Mouse (Mus musculus): ENCODE measurements around the gene Tbc1d1. TPM values are rescaled to one million over a fixed set of nuclear protein-coding genes. Genes with fewer than 3 reads are reported as not detected.
"Not testable (repeated sequence)": the region's sequence is repeated elsewhere in the genome, so short reads cannot be mapped to it uniquely, and the experiment has no call there.

The Tbc1d1 gene
- total RNA-seq, 2 experiments from 2014 or later, result 16.2 to 20.2 TPM

DNA sequence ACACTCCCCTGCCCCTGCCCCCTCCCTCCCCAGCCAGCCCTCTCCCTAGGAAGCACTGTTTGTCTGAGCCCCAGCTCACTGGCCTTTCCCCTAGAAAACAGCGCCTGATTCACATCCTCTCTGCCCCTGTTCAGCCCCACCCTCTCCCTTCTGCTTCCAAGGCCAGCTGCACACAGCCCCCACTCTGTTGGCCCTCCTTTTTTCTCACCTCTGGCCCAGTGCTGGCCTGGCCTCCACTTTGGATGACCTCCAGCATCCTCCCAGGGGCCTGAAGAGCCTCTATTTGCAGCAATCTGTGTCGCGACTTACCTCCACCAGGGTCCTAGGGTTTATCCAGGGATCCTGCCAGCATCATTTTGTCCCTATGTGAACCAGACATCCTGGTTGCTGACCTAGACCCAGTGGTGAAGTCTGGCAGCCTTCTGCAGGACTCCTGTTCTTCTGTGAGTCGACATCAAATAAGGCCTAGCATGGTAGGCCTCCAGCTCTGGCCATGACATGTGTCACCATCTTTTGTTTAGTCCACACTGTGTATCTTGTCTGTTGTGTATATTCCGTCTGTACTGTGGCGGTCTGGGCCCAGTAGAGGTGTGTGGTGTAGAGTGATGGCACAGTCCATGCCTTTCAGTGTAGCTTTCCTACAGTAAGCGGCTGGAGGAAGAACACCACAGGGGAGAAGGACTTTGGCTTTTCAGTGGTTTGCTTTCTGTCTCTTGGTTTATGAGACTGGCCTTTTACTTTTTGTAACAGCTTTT is 170.5 kb downstream of the Tbc1d1 start:
- DNase-seq (ENCODE audit: low spot score in 2 of 2), result no peak
- intact Hi-C loops (cut with DNase I), result no loop called here

DNA sequence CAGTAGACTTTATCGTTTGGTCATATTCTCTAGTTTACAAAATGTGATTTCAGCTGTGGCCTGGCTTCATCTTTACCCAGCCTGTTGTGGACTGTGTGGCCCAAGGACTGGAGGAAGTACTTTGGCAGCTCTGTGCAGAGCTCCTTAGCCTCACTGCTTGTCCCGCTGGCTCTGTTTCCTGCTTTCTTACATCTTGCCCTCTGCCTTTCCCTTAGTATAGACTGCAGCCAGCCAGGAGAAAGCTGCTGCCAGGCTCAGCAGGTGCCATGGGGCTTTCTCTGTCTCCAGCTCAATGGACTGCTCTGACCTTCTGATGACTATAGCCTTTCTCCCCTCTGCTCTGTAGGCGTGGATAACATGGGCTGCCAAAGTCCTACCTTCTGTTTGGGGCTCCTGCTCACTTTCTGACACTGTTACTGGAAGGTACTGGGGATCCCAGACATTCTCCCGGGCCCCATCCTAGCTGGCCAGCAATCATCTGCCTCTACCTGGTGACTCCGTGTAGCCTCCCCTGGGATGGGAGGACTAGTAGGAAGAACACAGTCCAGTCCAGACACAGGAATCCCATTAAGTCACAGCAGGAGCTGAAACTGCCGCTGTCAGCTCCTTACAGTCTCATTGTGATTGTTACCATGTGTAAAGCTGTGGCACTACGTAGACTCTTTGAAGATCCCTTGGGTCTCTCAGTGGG is 171.3 kb downstream of the Tbc1d1 start:
- no peak for DNase-seq (ENCODE audit: low spot score in 2 of 2)
- intact Hi-C loops (cut with DNase I), result no loop called here

DNA sequence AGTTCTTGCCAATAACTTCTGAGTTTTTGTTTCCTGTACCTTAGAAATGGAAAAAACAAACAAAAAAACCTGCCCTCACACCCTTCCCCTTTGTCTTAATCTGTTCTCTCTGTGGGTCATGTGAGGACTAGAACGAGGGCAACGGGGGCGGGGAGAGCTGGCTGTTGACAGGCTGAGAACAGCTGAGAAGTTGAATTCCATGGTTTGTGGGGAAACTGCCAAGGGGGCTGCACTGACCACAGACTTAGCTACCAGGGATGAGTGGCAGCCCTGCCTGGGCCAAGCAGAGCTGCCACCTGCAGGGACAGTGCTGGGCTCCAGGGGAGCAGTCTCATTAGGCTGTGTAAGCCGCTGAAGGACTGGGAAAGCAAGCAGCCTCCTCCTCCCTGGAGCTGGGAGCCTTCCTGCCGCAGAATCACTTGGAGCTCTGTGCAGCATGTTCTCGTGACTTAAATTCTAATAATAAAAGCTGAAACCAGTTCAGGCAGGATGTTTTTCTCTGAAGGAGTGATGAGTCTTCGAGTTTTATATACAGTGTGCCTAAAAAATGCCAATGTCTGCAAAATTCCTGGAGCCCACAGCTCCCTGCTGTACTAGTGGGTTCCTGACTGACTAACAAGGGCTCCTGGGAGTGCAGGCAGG is 180.8 kb downstream of the Tbc1d1 start:
- intact Hi-C loops (cut with DNase I), result loop anchor here (2.0 kb wide), 1 partner anchor 28 kb away; no protein-coding TSS in a partner anchor

DNA sequence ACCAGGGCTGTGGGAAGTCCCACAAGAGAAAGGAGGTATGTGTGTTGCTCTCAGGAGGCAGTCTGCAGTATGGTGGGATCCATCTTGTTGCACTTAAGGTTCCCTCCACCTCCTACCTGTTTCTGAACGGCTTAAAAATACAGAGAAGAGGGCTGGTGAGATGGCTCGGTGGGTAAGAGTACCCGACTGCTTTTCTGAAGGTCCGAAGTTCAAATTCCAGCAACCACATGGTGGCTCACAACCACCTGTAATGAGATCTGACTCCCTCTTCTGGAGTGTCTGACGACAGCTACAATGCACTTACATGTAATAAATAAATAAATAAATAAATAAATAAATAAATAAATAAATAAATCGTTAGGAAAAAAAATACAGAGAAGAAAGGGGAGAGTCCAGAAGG is 182.7 kb downstream of the Tbc1d1 start:
- DNase-seq (ENCODE audit: low spot score in 2 of 2); intact Hi-C loops (cut with DNase I): not testable (repeated sequence)

More for the DNA sequence above, 180.8 kb downstream of the Tbc1d1 start:
- peak; percentile 77 to 93 for DNase-seq (ENCODE audit: low spot score in 2 of 2)

DNA sequence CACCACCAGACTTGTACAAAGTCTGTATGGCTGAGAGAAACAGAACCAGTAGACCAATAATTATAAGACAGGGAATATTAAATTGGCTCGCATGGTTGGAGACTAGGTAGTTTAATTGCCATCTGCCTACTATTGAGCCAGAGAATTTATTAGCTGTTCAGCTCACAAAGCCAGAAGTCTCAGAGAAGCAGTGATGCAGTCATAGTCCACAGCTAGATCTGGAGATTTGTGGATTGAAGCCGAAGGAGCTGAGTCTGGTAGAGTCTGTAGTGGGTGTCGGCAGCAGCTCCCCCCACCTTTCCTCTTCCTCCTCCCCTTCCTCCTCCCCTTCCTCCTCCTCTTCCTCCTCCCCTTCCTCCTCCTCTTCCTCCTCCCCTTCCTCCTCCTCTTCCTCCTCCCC is 184.3 kb downstream of the Tbc1d1 start:
- DNase-seq (ENCODE audit: low spot score in 2 of 2), result no peak
- intact Hi-C loops (cut with DNase I), result no loop called here

DNA sequence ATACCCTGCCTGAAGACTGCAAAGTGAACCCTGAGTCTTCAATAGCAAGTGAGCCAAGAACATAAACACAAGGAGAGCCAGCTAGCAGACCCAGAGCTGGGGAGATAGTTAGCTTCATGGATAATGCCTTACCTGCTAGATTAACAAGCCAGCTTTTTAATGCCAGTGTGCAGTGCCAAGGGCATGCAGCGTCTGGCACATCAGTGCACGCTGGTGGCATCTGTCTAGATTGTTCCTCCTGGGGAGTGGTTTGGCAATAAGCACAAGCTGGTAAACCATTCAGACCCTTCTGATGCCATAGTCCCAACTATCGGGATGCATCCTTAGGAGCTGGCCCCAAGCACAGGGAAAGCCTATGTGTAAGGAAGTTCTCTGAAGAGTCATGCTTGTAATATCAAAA is 185.6 kb downstream of the Tbc1d1 start:
- intact Hi-C loops (cut with DNase I), result no loop called here
- DNase-seq (ENCODE audit: low spot score in 2 of 2), result no peak

DNA sequence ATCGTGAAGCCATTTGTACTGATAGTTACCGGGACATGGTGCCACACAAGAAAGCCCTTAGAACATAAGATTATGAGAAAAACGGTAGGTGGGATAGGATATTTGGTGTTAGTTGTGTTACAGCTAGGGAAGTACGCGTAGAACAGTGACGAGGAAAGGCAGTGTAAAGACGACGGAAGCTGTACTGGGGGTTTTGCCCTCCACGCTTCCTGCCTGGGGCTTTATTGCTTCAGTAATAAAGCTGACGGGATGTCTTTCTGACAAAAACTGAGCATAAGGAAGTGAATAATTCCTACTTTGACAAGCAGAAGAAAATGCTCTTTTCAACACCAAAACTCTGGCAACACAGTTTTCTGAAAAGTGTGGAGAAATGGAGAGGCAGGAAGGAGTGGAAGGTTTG is 186.0 kb downstream of the Tbc1d1 start:
- intact Hi-C loops (cut with DNase I), result no loop called here
- DNase-seq (ENCODE audit: low spot score in 2 of 2), result no peak

DNA sequence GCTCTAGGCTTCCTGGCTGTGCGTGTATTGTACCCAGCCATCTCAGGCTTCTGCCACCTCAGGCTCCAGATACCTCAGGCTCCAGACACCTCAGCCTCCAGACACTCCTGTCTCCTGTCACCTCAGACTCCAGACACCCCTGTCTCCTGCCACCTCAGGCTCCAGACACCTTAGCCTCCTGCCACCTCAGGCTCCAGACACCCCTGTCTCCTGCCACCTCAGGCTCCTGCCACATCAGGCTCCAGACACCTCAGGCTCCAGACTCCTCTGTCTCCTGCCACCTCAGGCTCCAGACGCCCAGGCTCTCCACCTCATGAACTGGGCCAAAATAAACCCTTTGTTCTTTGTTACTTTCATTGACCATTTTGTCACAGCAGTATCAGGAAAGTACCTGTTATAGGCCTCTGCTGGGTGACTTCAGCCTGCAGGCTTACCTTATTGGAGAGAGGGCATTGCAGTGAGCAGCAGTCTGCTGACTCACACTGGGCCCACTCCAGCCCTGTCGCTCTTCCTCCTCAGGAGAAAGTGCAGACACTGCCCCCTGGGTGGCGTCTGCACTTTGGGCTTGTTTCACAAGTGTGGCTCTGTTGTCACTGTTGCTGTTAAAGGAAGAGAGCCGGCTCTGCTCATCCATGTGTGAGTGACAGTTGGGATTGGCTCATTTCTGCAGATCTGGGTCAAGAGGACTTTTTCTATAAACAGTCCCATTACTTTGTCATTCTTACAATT is 188.0 kb downstream of the Tbc1d1 start:
- no peak for DNase-seq (ENCODE audit: low spot score in 2 of 2)
- intact Hi-C loops (cut with DNase I), result no loop called here

DNA sequence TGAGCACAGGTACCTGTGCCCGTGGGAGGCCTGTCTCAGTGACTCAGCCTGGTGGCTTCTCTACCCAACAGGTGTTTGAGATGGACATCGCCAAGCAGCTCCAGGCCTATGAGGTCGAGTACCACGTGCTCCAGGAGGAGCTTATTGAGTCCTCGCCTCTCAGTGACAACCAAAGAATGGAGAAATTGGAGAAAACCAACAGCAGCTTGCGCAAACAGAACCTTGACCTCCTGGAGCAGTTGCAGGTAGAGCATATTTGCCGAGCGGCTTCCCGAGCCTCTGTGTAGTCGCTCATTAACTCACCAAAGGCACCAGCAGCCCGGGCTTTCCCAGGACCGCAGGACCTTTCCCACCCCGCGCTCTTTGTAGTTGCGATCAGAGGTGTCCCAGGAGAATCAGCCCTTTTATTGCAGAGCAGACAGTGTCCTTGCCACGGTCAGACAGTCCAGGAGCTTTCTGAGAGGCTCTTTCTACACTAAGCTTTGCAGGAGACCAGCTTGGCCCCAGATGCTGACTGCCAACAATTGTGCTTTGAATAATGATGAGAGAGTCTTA is 189.2 kb downstream of the Tbc1d1 start:
- intact Hi-C loops (cut with DNase I), result no loop called here
- no peak for DNase-seq (ENCODE audit: low spot score in 2 of 2)

DNA sequence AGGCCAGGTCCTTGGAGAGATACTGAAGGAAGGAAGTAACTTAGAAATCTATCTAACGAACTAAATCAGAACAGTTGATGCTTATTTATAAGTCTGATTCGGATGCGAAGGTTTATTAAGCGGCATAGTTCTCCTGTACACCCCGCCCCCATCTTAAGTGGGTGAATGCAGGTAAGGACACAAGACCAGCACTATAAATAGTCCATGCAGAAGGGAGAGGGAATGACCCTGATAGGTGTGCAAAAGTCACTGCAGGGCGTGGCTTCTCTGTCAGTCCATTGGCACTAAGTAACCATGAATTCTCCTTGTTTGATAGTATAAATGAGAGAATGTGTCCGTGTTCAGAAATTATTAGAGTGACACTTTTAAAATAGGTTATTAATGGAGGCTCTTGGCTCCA is 189.7 kb downstream of the Tbc1d1 start:
- no peak for DNase-seq (ENCODE audit: low spot score in 2 of 2)
- intact Hi-C loops (cut with DNase I), result no loop called here

DNA sequence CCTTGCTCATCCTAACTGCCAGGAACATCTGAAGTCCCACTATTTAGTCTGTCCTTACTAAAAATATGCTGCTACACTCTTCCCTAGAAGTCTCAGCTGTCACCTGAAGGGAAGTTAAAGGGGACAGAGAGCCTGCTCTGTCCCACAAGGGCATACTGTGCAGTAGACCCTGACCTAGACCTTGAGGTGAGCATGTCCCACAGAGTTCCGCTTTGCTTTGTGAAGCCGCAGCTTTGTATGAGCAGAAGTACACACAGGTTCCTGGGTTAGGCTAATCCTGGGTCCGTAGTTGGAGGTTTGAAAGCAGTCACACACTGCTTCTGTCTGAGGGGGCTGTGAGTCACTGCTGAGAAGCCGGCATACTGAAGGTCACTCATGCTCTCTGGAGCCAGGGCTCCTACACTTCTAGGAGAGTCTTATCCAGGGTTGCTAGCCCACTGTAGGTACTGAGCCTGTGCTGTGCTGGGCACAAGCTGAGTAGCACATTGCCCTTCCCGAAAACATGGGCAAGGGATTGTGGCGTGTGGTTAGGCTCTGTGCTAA is 190.3 kb downstream of the Tbc1d1 start:
- no peak for DNase-seq (ENCODE audit: low spot score in 2 of 2)
- intact Hi-C loops (cut with DNase I), result no loop called here

DNA sequence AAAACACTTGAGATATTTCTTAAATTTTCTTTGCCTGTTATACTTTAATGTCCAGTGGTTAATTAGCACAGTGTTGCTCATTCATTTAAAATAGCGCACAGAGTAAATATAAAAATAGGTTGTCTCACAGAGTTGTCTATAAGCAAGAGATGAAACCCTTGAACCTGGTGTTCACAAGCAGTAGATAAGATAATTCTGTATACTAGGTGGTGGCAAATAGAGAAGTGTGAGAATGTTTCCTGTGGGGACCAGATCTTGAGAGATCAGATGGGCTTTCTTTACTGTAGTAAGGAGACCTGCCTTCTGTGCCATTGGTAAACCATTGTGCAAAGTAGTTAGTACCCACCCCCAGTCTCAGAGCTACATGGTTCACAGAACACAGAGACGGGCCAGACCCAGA is 192.1 kb downstream of the Tbc1d1 start:
- intact Hi-C loops (cut with DNase I), result no loop called here
- no peak for DNase-seq (ENCODE audit: low spot score in 2 of 2)

DNA sequence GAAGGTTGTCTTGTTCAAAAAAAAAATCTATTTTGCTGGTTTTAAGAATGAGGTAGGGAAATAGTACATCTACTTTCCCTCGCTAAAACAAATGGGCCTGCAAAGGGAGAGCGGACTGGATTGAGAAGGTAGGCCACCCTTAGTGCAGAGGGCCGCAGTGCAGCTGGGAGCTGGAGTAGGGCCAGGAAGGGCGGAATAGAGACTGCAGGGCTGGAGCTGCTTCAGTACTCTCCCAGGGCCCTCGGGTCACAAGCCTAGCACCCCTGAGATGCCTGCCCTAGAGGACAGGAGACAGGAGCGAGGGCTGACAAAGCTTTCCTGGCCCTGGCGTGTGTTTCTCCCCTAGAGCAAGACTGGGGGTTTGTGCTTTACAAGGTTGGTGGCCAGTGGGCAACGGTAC is 192.7 kb downstream of the Tbc1d1 start:
- intact Hi-C loops (cut with DNase I), result no loop called here
- DNase-seq (ENCODE audit: low spot score in 2 of 2), result no peak

DNA sequence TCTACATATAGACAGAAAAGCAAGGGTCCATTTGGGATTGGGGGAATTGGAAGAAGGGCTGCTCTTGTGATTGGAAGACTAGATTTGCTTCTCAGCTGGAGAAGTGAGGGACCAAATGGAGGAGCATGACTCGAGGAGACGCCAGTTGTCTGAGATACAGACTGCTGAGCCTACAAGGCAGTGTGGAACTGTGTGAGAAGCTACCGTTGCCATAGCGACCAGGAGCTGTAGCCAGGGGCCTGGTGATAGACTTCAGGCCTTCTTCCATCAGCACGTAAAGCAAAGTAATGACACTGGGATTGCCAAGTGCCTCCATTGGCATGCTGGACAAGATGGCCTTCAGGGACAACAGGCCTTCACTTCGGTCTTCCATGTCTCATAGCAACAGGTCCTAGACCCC is 195.9 kb downstream of the Tbc1d1 start:
- DNase-seq (ENCODE audit: low spot score in 2 of 2), result no peak
- intact Hi-C loops (cut with DNase I), result no loop called here

DNA sequence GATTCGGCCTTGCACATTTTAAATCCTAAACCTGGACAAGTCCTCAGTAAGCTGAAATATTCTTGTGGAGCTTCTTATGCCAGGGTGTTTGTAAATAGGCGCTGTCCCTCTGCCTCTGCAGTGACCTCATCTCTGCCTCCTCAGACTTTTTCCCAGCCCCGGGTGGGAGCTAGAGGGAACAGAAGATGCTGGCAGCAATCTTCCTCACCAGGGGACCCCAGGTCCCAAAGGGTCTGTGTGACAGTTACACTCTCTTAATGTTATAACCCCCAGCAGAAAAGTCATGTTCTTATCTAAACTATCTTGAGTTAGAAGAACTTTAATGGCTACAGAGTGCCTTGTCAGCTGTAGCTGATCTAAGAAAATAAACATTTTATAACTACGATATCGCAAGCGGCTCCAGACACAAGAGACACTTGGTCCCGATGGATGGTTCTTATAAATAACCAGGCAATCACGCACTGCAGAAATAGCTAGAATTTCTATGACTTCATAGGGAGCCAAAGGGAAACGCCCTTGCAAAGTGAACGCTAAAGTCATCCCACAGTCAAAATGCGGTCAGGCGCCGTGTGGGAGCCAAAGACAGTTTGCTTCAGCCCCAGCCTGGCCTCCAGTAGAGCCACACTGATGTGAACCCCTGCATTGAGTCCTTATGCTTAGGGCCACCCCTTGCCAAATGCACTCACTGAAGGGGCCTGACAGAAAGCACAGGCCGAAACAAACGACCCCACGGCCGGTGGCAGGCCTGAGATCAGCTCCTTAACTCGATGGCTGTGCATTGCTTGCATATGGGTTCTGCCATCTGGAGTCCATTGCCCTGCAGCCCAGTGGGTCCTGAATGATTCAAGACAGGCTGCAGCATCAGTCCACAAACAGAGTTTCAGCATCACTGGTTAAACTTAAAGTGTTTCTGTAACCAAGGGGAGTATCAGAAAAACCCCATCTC is 202.8 kb downstream of the Tbc1d1 start:
- DNase-seq (ENCODE audit: low spot score in 2 of 2), result no peak
- intact Hi-C loops (cut with DNase I), result no loop called here

DNA sequence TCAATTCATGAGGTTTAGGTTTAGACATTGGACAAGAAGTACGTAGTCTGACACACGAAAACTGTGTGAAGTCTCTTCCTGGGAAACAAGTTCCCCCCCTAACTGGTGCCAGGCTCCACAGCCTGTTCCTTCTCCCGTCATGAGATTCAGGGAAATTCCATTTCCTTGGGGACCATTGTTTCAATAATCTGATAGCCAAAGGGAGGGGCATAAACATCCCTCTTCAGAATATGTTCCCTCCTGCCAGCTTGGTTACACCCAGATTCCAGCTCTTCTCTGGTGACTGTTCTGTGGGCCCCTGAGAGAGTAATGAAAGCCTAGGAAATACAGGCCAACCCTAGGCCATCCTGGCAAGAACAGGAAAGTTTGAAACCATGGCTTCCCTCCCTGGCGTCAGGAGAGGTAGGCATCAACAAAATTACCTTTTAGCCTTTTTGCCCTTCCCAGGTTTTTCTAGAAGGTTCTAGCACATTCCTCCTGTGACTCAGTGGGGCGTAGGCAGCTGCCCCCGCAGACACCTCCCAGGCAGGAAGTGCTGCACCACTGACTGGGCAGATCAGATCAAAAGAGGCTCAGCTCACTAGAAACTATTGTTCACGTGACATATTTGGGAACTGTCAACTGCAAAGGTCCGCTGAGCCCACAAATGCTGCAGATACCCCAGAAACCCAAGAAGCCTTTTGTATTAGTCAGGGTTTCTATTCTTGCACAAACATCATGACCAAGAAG is 204.2 kb downstream of the Tbc1d1 start:
- intact Hi-C loops (cut with DNase I), result no loop called here
- DNase-seq (ENCODE audit: low spot score in 2 of 2), result no peak

DNA sequence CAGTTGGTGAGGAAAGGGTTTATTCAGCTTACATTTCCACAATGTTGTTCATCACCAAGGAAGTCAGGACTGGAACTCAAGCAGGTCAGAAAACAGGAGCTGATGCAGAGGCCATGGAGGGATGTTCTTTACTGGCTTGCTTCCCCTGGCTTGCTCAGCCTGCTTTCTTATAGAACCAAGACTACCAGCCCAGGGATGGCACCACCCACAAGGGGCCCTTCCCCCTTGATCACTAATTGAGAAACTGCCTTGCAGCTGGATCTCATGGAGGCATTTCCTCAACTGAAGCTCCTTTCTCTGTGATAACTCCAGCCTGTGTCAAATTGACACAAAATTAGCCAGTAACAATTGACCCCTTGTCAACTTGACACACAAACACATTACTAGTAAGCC is 204.8 kb downstream of the Tbc1d1 start:
- DNase-seq (ENCODE audit: low spot score in 2 of 2); intact Hi-C loops (cut with DNase I): not testable (repeated sequence)

DNA sequence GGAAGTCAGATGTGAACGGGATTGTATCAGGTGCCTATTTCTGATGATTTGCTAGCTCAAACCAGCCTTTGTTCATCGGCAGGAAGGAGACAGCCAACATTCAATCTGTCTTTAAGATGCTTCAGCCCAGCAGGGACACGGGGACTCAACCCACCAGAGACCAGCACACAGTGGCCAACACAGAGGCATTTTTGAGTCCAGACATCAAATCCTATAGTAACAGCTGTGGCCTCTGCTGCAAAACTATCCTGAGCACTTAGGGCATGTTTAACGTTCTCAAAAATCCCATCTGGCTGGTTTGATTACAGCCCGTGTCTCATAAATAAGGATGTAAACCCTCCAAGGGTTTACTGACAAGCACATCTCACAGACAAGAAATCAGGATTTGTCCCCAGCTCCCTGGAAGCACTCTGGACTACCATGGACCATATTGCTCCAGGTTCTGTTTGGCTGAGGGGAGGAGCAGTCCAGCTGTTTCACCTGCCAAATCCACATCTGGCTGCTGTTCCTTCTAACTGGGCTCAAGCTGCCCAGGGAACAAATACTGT is 207.8 kb downstream of the Tbc1d1 start:
- DNase-seq (ENCODE audit: low spot score in 2 of 2), result no peak
- intact Hi-C loops (cut with DNase I), result loop anchor here (2.0 kb wide), 1 partner anchor 27 kb away; no protein-coding TSS in a partner anchor
